Mouse (Mus musculus) kidney, postnatal 10 days (tissue): ENCODE measurements around the gene Trpc2.
"Not testable (repeated sequence)": the region's sequence is repeated elsewhere in the genome, so short reads cannot be mapped to it uniquely, and the experiment has no call there.

Experiments
- DNase-seq: peaks from one replicate; pipeline ENCODE4 v3.0.0; 2021; ENCODE audit warnings: mixed read lengths

The Trpc2 gene

GRCm38 (mm10) chr7:102082816-102083215, at the start of gene Trpc2:
Gene Trpc2, plus strand, starts transcription at chr7:102083116.
- DNase-seq = no peak

GRCm38 (mm10) chr7:102034904-102035303, 48.0 kb upstream of the Trpc2 start:
- no peak for DNase-seq

- no peak for DNase-seq
Measured at GRCm38 (mm10) chr7:102035534-102035933, 47.4 kb upstream of the Trpc2 start.

GRCm38 (mm10) chr7:102037318-102037717, 45.6 kb upstream of the Trpc2 start:
- no peak for DNase-seq

GRCm38 (mm10) chr7:102042314-102042713, 40.6 kb upstream of the Trpc2 start:
- no peak for DNase-seq

- DNase-seq = not testable (repeated sequence)
Measured at GRCm38 (mm10) chr7:102048524-102048923, 34.4 kb upstream of the Trpc2 start.

GRCm38 (mm10) chr7:102061353-102061752, 21.6 kb upstream of the Trpc2 start:
- no peak for DNase-seq

- DNase-seq = no peak
Measured at GRCm38 (mm10) chr7:102062203-102062602, 20.7 kb upstream of the Trpc2 start.

GRCm38 (mm10) chr7:102063891-102064290, 19.0 kb upstream of the Trpc2 start:
- DNase-seq = no peak

- DNase-seq = no peak
Measured at GRCm38 (mm10) chr7:102064655-102065045, 18.3 kb upstream of the Trpc2 start.

- DNase-seq = peak; percentile 95
Measured at GRCm38 (mm10) chr7:102065046-102065891, 17.6 kb upstream of the Trpc2 start, which contains the start of the genes Rnf121, Xndc1 and Xntrpc. Gene Rnf121, minus strand, starts transcription at chr7:102065469. Gene Xndc1, plus strand, starts transcription at chr7:102065511. Gene Xntrpc, plus strand, starts transcription at chr7:102065713.

- no peak for DNase-seq
Measured at GRCm38 (mm10) chr7:102066363-102066762, 16.6 kb upstream of the Trpc2 start.

- peak; percentile 39 for DNase-seq
Measured at GRCm38 (mm10) chr7:102076714-102077296, 6.1 kb upstream of the Trpc2 start.

GRCm38 (mm10) chr7:102078517-102078916, 4.4 kb upstream of the Trpc2 start:
- peak; percentile 54 for DNase-seq

GRCm38 (mm10) chr7:102080311-102080710, 2.6 kb upstream of the Trpc2 start:
- DNase-seq = no peak

GRCm38 (mm10) chr7:102081784-102082183, 1.1 kb upstream of the Trpc2 start:
- DNase-seq = no peak

GRCm38 (mm10) chr7:102084041-102084696, 1.3 kb downstream of the Trpc2 start:
- DNase-seq = no peak

GRCm38 (mm10) chr7:102087336-102087735, 4.4 kb downstream of the Trpc2 start:
- DNase-seq = no peak

- peak; percentile 56 for DNase-seq
Measured at GRCm38 (mm10) chr7:102099760-102100661, 17.1 kb downstream of the Trpc2 start.

- no peak for DNase-seq
Measured at GRCm38 (mm10) chr7:102100868-102101267, 18.0 kb downstream of the Trpc2 start.

GRCm38 (mm10) chr7:102101487-102101886, 18.6 kb downstream of the Trpc2 start, which contains the start of gene Art1:
Gene Art1, plus strand, starts transcription at chr7:102101743.
- DNase-seq = no peak

GRCm38 (mm10) chr7:102102241-102102640, 19.3 kb downstream of the Trpc2 start:
- DNase-seq = no peak
